Mouse (Mus musculus) ES-E14 (cell line): ENCODE data around the gene Prkcz. TPM values are rescaled to one million over a fixed set of nuclear protein-coding genes. Genes with fewer than 3 reads are reported as not detected.

Experiments used
- DNase-seq: peaks from one replicate; pipeline ENCODE4 v3.0.0-alpha.2; 2013; ENCODE audit warnings: low read depth, low spot score
- H3K27ac ChIP-seq: 2 replicates; pipeline ENCODE4 v1.5.1; 2012; ENCODE audit warnings: low read depth, mild to moderate bottlenecking, low read length, moderate library complexity, mixed read lengths; ENCODE audit not compliant: poor library complexity, insufficient read depth, severe bottlenecking
- H3K36me3 ChIP-seq: 2 replicates; pipeline ENCODE4 v1.6.1; 2012; ENCODE audit warnings: mild to moderate bottlenecking, low read length, moderate library complexity, mixed read lengths; ENCODE audit not compliant: control insufficient read depth, poor library complexity, insufficient read depth, severe bottlenecking
- H3K4me1 ChIP-seq, 2 experiments: fragments of 150-350 bp in 1 of 2; sonication (generic) in 1 of 2; 2 replicates each; pipeline ENCODE4 v1.6.1; 2012; ENCODE audit warnings: low read length in 2 of 2, mild to moderate bottlenecking in 1 of 2, mixed read lengths in 1 of 2; ENCODE audit not compliant: control insufficient read depth in 2 of 2, insufficient read depth in 2 of 2, poor library complexity in 1 of 2
- H3K4me3 ChIP-seq, 2 experiments: fragments of 150-350 bp in 1 of 2; sonication (generic) in 1 of 2; 2 replicates each; pipeline ENCODE4 v1.5.1; 2012; ENCODE audit warnings: low read length in 2 of 2, low read depth in 1 of 2, mild to moderate bottlenecking in 1 of 2, mixed read lengths in 1 of 2; ENCODE audit not compliant: insufficient read depth in 1 of 2, poor library complexity in 1 of 2, severe bottlenecking in 1 of 2
- H3K9ac ChIP-seq: 2 replicates; pipeline ENCODE4 v1.6.1; 2012; ENCODE audit warnings: low read depth, mild to moderate bottlenecking, low read length, mixed read lengths; ENCODE audit not compliant: poor library complexity, insufficient read depth, severe bottlenecking
- H3K9me3 ChIP-seq: fragments of 150-350 bp; sonication (generic); 2 replicates; pipeline ENCODE4 v1.6.1; 2012; ENCODE audit warnings: low read depth, mild to moderate bottlenecking, low read length; ENCODE audit not compliant: control insufficient read depth, insufficient read depth
- CHD2 ChIP-seq: IDR thresholded peaks from 2 replicates; pipeline ENCODE4 v1.6.1; 2014; ENCODE audit warnings: mild to moderate bottlenecking, low read depth, low read length, inconsistent platforms
- HCFC1 ChIP-seq: IDR thresholded peaks from 2 replicates; pipeline ENCODE4 v1.6.1; 2012; ENCODE audit warnings: low read length, inconsistent platforms, borderline replicate concordance; ENCODE audit not compliant: insufficient read depth
- MAFK ChIP-seq: IDR thresholded peaks from 2 replicates; pipeline ENCODE4 v1.6.1; 2014; ENCODE audit warnings: mild to moderate bottlenecking, low read depth, low read length, inconsistent platforms; ENCODE audit not compliant: insufficient read depth
- ZC3H11A ChIP-seq: IDR thresholded peaks from 2 replicates; pipeline ENCODE4 v1.6.1; 2012; ENCODE audit warnings: low read depth, mild to moderate bottlenecking, inconsistent platforms, low read length, borderline replicate concordance
- ZNF384 ChIP-seq: IDR thresholded peaks from 2 replicates; pipeline ENCODE4 v1.6.1; 2012; ENCODE audit warnings: low read depth, low read length, inconsistent platforms
- in situ Hi-C, 2 experiments: fragments of 600-800 bp; cut with MboI; formaldehyde crosslinking; loops; one replicate each; pipeline ENCODE4 v1.15.1; 2025; ENCODE audit warnings: low sequenced_read_pairs in 2 of 2, inconsistent platforms in 1 of 2; ENCODE audit not compliant: unreplicated experiment in 2 of 2
- total RNA-seq: library from RNA; depleted of rRNA; stranded (reverse); fragments of 300-350 nt; gene quantifications from 2 replicates; pipeline ENCODE4 v1.2.3, GENCODE M21; 2012

Gene Prkcz
- total RNA-seq, 1 experiment: 17.0 TPM

- TF ChIP-seq MAFK (no peak), ZC3H11A (no peak), HCFC1 (no peak), ZNF384 (no peak), CHD2 (no peak)
- H3K9me3 ChIP-seq: no peaks in the 10 kb centered on the region
- in situ Hi-C loops: no loop called here
These were observed 5.6 kb upstream of the Prkcz start for GRCm38 (mm10) chr4:155366784-155367183.

GRCm38 (mm10) chr4:155362443-155362842, 1.3 kb upstream of the Prkcz start:
- Histone ChIP-seq H3K9me3 (no peaks in the 10 kb centered on the region), H3K36me3 (no peaks in the 10 kb centered on the region; the same call in 1 of the 2 replicates), H3K27ac (no peak overlapping the region), H3K4me1 (peaks cover 0 to 18% of the 10 kb centered on the region in 2 experiments; a peak in 2 of 4 replicates), H3K4me3 (peak overlapping the region in 1 of 2 experiments; percentile 93; a peak in 1 of 4 replicates), H3K9ac (no peak overlapping the region)
- in situ Hi-C loops: no loop called here
- TF ChIP-seq HCFC1 (no peak), ZC3H11A (no peak), MAFK (no peak), CHD2 (no peak), ZNF384 (no peak)
- no peak for DNase-seq

More at GRCm38 (mm10) chr4:155366784-155367183, 5.6 kb upstream of the Prkcz start:
- Histone ChIP-seq H3K4me1 (peaks cover 0 to 3% of the 10 kb centered on the region in 2 experiments; a peak in 1 of 4 replicates), H3K27ac (no peak overlapping the region), H3K4me3 (no peak overlapping the region), H3K9ac (no peak overlapping the region), H3K36me3 (no peaks in the 10 kb centered on the region; the same call in 1 of the 2 replicates)
- no peak for DNase-seq

- Histone ChIP-seq H3K9ac (peak overlapping the region; percentile 75), H3K27ac (peak overlapping the region; percentile 1; the same call in 1 of the 2 replicates), H3K36me3 (peaks cover 5% of the 10 kb centered on the region; the same call in 1 of the 2 replicates), H3K4me1 (peaks cover 0 to 15% of the 10 kb centered on the region in 2 experiments; a peak in 2 of 4 replicates), H3K4me3 (peak overlapping the region; percentile 84 to 93), H3K9me3 (no peaks in the 10 kb centered on the region)
- TF ChIP-seq ZNF384 (peak; percentile 86), ZC3H11A (no peak)
- no peak for DNase-seq
- in situ Hi-C loops: no loop called here
These were observed 305 bp downstream of the Prkcz start for GRCm38 (mm10) chr4:155360856-155361255.

- DNase-seq: no peak
- Histone ChIP-seq H3K9ac (peak overlapping the region; percentile 32; the same call in 1 of the 2 replicates), H3K9me3 (no peaks in the 10 kb centered on the region), H3K36me3 (peaks cover 7% of the 10 kb centered on the region; the same call in 1 of the 2 replicates), H3K27ac (no peak overlapping the region), H3K4me1 (peaks cover 0 to 15% of the 10 kb centered on the region in 2 experiments; a peak in 2 of 4 replicates), H3K4me3 (peak overlapping the region; percentile 29 to 30; a peak in 3 of 4 replicates)
- TF ChIP-seq MAFK (no peak), ZC3H11A (no peak), ZNF384 (no peak), HCFC1 (no peak), CHD2 (no peak)
- in situ Hi-C loops: no loop called here
These were observed 1.3 kb downstream of the Prkcz start for GRCm38 (mm10) chr4:155359560-155360464.
